Mouse (Mus musculus): ENCODE measurements around the gene Nr1h2.

DNA sequence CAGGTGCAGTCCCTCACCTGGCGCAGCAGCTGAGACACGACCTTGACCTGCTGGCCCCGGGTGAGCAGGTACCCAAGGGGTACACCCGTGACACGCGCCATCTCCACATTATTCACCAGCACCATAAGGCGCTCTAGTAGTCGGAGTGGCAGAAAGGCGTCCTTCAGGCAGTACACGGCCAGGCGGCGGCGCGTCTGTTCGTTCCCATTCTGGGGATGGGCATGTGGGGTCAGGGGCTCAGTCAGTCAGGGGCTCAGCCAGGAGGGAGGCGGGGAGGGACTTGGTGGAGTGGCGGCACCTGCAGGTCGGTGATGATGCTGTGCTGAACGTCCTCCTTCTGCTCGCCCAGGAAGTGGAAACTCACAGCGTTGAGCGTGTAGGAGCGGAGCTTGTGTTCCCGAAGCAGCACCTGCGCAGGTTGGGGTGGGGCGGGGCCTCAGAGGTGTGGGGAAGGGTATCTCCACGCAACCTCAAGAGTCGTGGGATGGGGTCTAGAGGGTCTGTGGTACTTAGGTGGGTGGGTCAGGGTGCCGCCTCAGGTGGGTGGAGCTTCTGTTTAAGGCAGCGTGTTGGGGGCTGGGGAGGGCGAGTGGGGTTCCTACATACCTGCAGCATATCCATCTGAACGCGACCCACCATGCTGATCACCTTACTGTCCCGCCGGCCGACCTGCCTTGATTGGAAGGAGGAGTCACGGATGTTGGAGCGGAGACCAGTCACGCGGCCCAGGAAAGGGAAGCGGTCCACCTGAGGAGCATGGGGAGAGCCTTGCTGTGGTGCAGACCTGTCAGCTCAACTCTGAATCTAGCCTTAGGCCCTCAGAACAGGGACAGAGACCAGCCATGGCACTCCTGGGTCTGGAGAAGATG, 14.8 kb downstream of the Nr1h2 start:
- no peak for TF ChIP-seq CTCF (conservative IDR thresholded peaks at IDR 0.05 in 1 of 2, IDR thresholded peaks at IDR 0.05 in 1 of 2; ENCODE audit: low read depth in 2 of 2, low read length in 2 of 2)
- no peak for TF ChIP-seq MXI1 (IDR thresholded peaks at IDR 0.05; ENCODE audit: low read depth, low read length)

Data from CH12.LX (cell line).